Mouse (Mus musculus) heart, embryonic 10.5 days (tissue): Measurements from ENCODE around the gene Zfp27. TPM values are rescaled to one million over a fixed set of nuclear protein-coding genes. Genes with fewer than 3 reads are reported as not detected.
"Not testable (repeated sequence)": the region's sequence is repeated elsewhere in the genome, so short reads cannot be mapped to it uniquely, and the experiment has no call there.

Experiments
- DNase-seq: peaks from one replicate; pipeline ENCODE4 v3.0.0-alpha.2; 2017; ENCODE audit warnings: low spot score
- H3K27ac ChIP-seq: fragments of 300-500 bp; sonication (generic); 2 replicates; pipeline ENCODE4 v1.5.1; 2016; ENCODE audit warnings: mild to moderate bottlenecking
- H3K27me3 ChIP-seq: fragments of 300-500 bp; sonication (generic); 2 replicates; pipeline ENCODE4 v1.6.1; 2016; ENCODE audit warnings: mild to moderate bottlenecking; ENCODE audit not compliant: poor library complexity, insufficient read depth, severe bottlenecking
- H3K36me3 ChIP-seq: fragments of 300-500 bp; sonication (generic); 2 replicates; pipeline ENCODE4 v1.6.1; 2016; ENCODE audit warnings: mild to moderate bottlenecking, moderate library complexity
- H3K4me1 ChIP-seq: fragments of 300-500 bp; sonication (generic); 2 replicates; pipeline ENCODE4 v1.6.1; 2016; ENCODE audit warnings: mild to moderate bottlenecking
- H3K4me3 ChIP-seq: fragments of 300-500 bp; sonication (generic); 2 replicates; pipeline ENCODE4 v1.5.1; 2016; ENCODE audit warnings: mild to moderate bottlenecking, moderate library complexity
- H3K9me3 ChIP-seq: fragments of 300-500 bp; sonication (generic); 2 replicates; pipeline ENCODE4 v1.6.1; 2016; ENCODE audit warnings: mild to moderate bottlenecking, moderate library complexity
- WGBS: fragments of 180-500 bp; shearing (Covaris S2); methylation state at CpG from one replicate; pipeline ENCODE4 v1.1.7; 2016; 5-methylcytosine and 5-hydroxymethylcytosine counted together
- microRNA-seq: library from miRNA; unstranded; fragments of <30 nt; microRNA quantifications from one replicate; pipeline ENCODE4, GENCODE M21; 2017
- polyA plus RNA-seq: library from polyadenylated mRNA; unstranded; fragments of >200 nt; fragmentation: Nextera tagmentation; extraction: Ambion mirVana; gene quantifications from 2 replicates; pipeline ENCODE4 v1.2.1, GENCODE M21; 2016

Gene Zfp27
- polyA plus RNA-seq, 1 experiment from 2014 or later: 8.2 TPM

- H3K9me3 ChIP-seq: peaks cover 21% of the 10 kb centered on the region
Measured at GRCm38 (mm10) chr7:29877561-29877960, 28.8 kb downstream of the Zfp27 start.

DNA sequence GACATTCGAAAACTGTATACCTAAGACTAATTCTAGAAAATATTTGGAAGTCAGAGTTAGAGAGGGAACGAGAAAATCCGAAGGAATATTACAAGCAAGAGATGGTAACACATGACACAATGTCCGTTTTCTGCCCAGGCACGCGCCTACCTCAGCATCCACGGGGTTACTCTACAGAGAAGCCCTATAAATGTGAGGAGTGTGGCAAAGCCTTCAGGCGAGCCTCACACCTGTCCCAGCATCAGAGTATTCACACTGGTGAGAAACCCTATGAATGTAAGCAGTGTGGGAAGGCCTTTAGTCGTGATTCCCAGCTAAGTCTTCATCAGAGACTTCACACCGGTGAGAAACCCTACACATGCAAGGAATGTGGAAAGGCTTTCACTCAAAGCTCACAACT is 32.1 kb downstream of the Zfp27 start:
- Histone ChIP-seq H3K4me3 (no peak overlapping the region), H3K27ac (no peak overlapping the region), H3K4me1 (no peaks in the 10 kb centered on the region), H3K9me3 (peaks cover 24% of the 10 kb centered on the region), H3K36me3 (peaks cover 48% of the 10 kb centered on the region), H3K27me3 (no peaks in the 10 kb centered on the region)
- peak; percentile 58 for DNase-seq
- 88% methylated on average over 10 of the region's 10 CpGs for WGBS

More at GRCm38 (mm10) chr7:29877561-29877960, 28.8 kb downstream of the Zfp27 start:
- H3K4me1 ChIP-seq, H3K27ac ChIP-seq, H3K4me3 ChIP-seq, H3K27me3 ChIP-seq: not testable (repeated sequence)
- WGBS: 86% methylated on average over 9 of the region's 9 CpGs
- peak; percentile 28 for DNase-seq
- peaks cover 45% of the 10 kb centered on the region for H3K36me3 ChIP-seq

- Histone ChIP-seq H3K27ac (no peak overlapping the region), H3K4me1 (no peaks in the 10 kb centered on the region), H3K4me3 (no peak overlapping the region), H3K36me3 (peaks cover 5% of the 10 kb centered on the region), H3K9me3 (no peaks in the 10 kb centered on the region; the same call in 1 of the 2 replicates), H3K27me3 (no peaks in the 10 kb centered on the region)
- DNase-seq: no peak
- 85% methylated on average over 7 of the region's 7 CpGs for WGBS
Measured at GRCm38 (mm10) chr7:29861660-29862059, 44.7 kb downstream of the Zfp27 start.

GRCm38 (mm10) chr7:29859532-29860517 is 46.5 kb downstream of the Zfp27 start, which contains the start of gene Zfp420:
Gene Zfp420, plus strand, starts transcription at chr7:29859979.
- H3K27ac ChIP-seq: peak within 1 kb of the TSS; percentile 80; the same call in 1 of the 2 replicates

GRCm38 (mm10) chr7:29853219-29853842 is 53.0 kb downstream of the Zfp27 start, which contains the start of gene Zfp940:
Gene Zfp940, minus strand, starts transcription at chr7:29853669.
- peaks cover 17% of the 10 kb centered on the region for H3K36me3 ChIP-seq
- peak within 1 kb of the TSS; percentile 85 for H3K27ac ChIP-seq
- no peaks in the 10 kb centered on the region for H3K27me3 ChIP-seq
- peak within 1 kb of the TSS; percentile 73 for H3K4me3 ChIP-seq
- peak; percentile 96 for DNase-seq
- WGBS: 1% methylated on average over 21 of the region's 21 CpGs
- peaks cover 14% of the 10 kb centered on the region for H3K4me1 ChIP-seq
- H3K9me3 ChIP-seq: no peaks in the 10 kb centered on the region; the same call in 1 of the 2 replicates

More at GRCm38 (mm10) chr7:29859532-29860517, 46.5 kb downstream of the Zfp27 start, which contains the start of gene Zfp420:
- WGBS: 6% methylated on average over 32 of the region's 32 CpGs
- DNase-seq: peak; percentile 97
- Histone ChIP-seq H3K4me3 (peak within 1 kb of the TSS; percentile 69), H3K9me3 (no peaks in the 10 kb centered on the region; the same call in 1 of the 2 replicates), H3K27me3 (no peaks in the 10 kb centered on the region), H3K4me1 (no peaks in the 10 kb centered on the region), H3K36me3 (peaks cover 5% of the 10 kb centered on the region)

- Histone ChIP-seq H3K9me3 (no peaks in the 10 kb centered on the region), H3K4me3 (peak overlapping the region; percentile 73), H3K27ac (peak overlapping the region; percentile 85; the same call in 1 of the 2 replicates), H3K4me1 (peaks cover 14% of the 10 kb centered on the region), H3K36me3 (peaks cover 17% of the 10 kb centered on the region), H3K27me3 (no peaks in the 10 kb centered on the region)
- 55% methylated on average over 9 of the region's 9 CpGs for WGBS
- no peak for DNase-seq
Measured at GRCm38 (mm10) chr7:29852831-29853218, 53.5 kb downstream of the Zfp27 start.

DNA sequence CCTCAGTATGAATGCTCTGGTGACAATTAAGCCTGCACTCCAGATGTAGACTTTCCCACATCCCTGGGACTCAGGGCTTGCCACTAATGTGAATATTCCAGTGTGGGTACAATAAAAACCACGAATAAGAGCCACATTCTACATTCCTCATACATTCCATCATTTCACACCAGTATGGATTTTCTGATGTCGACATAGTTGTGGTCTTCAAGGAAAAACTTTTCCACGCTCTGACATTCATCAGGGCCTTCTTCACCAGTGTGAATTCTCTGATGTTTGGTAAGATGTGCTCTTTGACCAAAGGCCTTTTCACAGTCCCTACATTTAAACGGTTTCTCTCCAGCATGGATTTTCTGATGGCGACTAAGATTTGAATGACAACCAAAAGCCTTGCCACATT is 61.8 kb downstream of the Zfp27 start:
- Histone ChIP-seq H3K27ac (no peak overlapping the region), H3K9me3 (no peaks in the 10 kb centered on the region), H3K4me1 (no peaks in the 10 kb centered on the region), H3K36me3 (peaks cover 33% of the 10 kb centered on the region), H3K27me3 (no peaks in the 10 kb centered on the region), H3K4me3 (no peak overlapping the region)
- WGBS: 88% methylated on average over 5 of the region's 5 CpGs
- no peak for DNase-seq

Small RNA genes within 50 kb of the gene (microRNA-seq; reads per million reads assigned to microRNA genes)
- 0.76 reads per million for gene Mir7668

Other genes with a start within 250 kb of the Zfp27 start
- not detected in 2 replicates for gene Catsperg2, start 179.5 kb downstream of the Zfp27 start, polyA plus RNA-seq
- gene Zfp84, start 138.0 kb downstream of the Zfp27 start, polyA plus RNA-seq: 8.3 and 9.8 TPM in 2 replicates
- gene Zfp30, start 122.6 kb downstream of the Zfp27 start, polyA plus RNA-seq: 3.7 and 3.8 TPM in 2 replicates
- 10.5 and 10.8 TPM in 2 replicates for gene Zfp790, start 90.5 kb downstream of the Zfp27 start, polyA plus RNA-seq
- gene Zfp940, start 52.9 kb downstream of the Zfp27 start, polyA plus RNA-seq: 4.4 and 5.7 TPM in 2 replicates
- gene Zfp420, start 46.6 kb downstream of the Zfp27 start, polyA plus RNA-seq: 3.7 and 6.3 TPM in 2 replicates
- 2.1 and 3.7 TPM in 2 replicates for gene Zfp383, start 1.7 kb upstream of the Zfp27 start, polyA plus RNA-seq
- gene Zfp74, start 47.5 kb upstream of the Zfp27 start, polyA plus RNA-seq: 10.3 and 10.9 TPM in 2 replicates
- 32.0 and 33.8 TPM in 2 replicates for gene Zfp568, start 77.4 kb upstream of the Zfp27 start, polyA plus RNA-seq
- gene Zfp14, start 144.8 kb upstream of the Zfp27 start, polyA plus RNA-seq: 2.7 and 3.2 TPM in 2 replicates
- 4.5 and 5.2 TPM in 2 replicates for gene Zfp82, start 166.3 kb upstream of the Zfp27 start, polyA plus RNA-seq
- gene Gm26920, start 183.8 kb upstream of the Zfp27 start, polyA plus RNA-seq: 0.34 and 1.0 TPM in 2 replicates
- 7.0 and 10.7 TPM in 2 replicates for gene Zfp566, start 184.0 kb upstream of the Zfp27 start, polyA plus RNA-seq
- gene Zfp260, start 188.2 kb upstream of the Zfp27 start, polyA plus RNA-seq: 79.8 and 91.7 TPM in 2 replicates
- 9.5 and 10.8 TPM in 2 replicates for gene Zfp382, start 215.4 kb upstream of the Zfp27 start, polyA plus RNA-seq